8 mouse cellular contexts compared by ENCODE assay signal in genomic region chr7:105527306-105527937, GRCm38 (mm10). TPM values are rescaled to one million over a fixed set of nuclear protein-coding genes. Genes with fewer than 3 reads are reported as not detected.
DNase-seq lines count a peak whose midpoint lies in the region; ATAC-seq and TF ChIP-seq lines count a peak whose summit lies in the region.

No protein-coding gene starts in this region.

- POLR2A ChIA-PET in Patski (lab: Charles Lee): no interaction called here

- H3K27ac ChIP-seq in embryonic facial prominence, embryonic 14.5 days (replicated peaks; ENCODE audit: low read depth, low read length): no peak overlapping the region
- no peak overlapping the region for H3K27ac ChIP-seq in lung, postnatal 0 days (ENCODE audit: low read length)
- H3K27ac ChIP-seq in stomach, postnatal 0 days (replicated peaks): no peak overlapping the region

- H3K4me2 ChIP-seq in embryonic facial prominence, embryonic 14.5 days (ENCODE audit: low read depth, low read length): no peak overlapping the region
- no peak overlapping the region for H3K4me2 ChIP-seq in lung, postnatal 0 days (replicated peaks; ENCODE audit: low read depth, low read length)
- H3K4me2 ChIP-seq in stomach, postnatal 0 days (replicated peaks; ENCODE audit: low read depth): no peak overlapping the region

- CTCF ChIA-PET in Patski (lab: Charles Lee): interaction anchor here (0.5 to 3.2 kb wide), 15 partner anchors 9 to 485 kb away, joined by 3 to 15 read pairs (median 5); partner anchors contain the start of gene Fam160a2

- peak; percentile 90 for ATAC-seq in Patski
- ATAC-seq in embryonic facial prominence, embryonic 14.5 days (ENCODE audit: low read depth): 0 out of 2 replicates have a peak, but pooled peaks have one; percentile 60
- ATAC-seq in lung, postnatal 0 days: peak; percentile 62
- no peak for ATAC-seq in stomach, postnatal 0 days (ENCODE audit: low FRiP score, low TSS enrichment)

- no peaks in the 10 kb centered on the region for H3K36me3 ChIP-seq in embryonic facial prominence, embryonic 14.5 days (ENCODE audit: control insufficient read depth, insufficient read depth, low read length)
- no peaks in the 10 kb centered on the region for H3K36me3 ChIP-seq in lung, postnatal 0 days (ENCODE audit: insufficient read depth, low read length)
- H3K36me3 ChIP-seq in stomach, postnatal 0 days (ENCODE audit: control insufficient read depth, insufficient read depth, low read length): no peaks in the 10 kb centered on the region

- no peak overlapping the region for H3K9ac ChIP-seq in embryonic facial prominence, embryonic 14.5 days (ENCODE audit: low read depth, low read length)
- H3K9ac ChIP-seq in lung, postnatal 0 days (replicated peaks; ENCODE audit: low read depth): no peak overlapping the region
- no peak overlapping the region for H3K9ac ChIP-seq in stomach, postnatal 0 days (ENCODE audit: low read length)

- DNase-seq in left cerebral cortex, adult 18-20 months (ENCODE audit: low spot score in 2 of 2): peak; percentile 42 to 56
- DNase-seq in left cerebral cortex, adult 11 months (ENCODE audit: low spot score): no peak
- no peak for DNase-seq in Patski (ENCODE audit: low read depth, low spot score)
- DNase-seq in embryonic facial prominence, embryonic 14.5 days (ENCODE audit: low spot score): peak; percentile 48
- peak; percentile 56 for DNase-seq in kidney, adult 18-20 months
- peak; percentile 60 for DNase-seq in lung, postnatal 0 days (ENCODE audit: low spot score)
- peak; percentile 20 for DNase-seq in stomach, postnatal 0 days (ENCODE audit: low spot score)
- DNase-seq in frontal cortex, postnatal 10 days (ENCODE audit: low spot score in 2 of 2): no peak

- H3K4me1 ChIP-seq in embryonic facial prominence, embryonic 14.5 days (ENCODE audit: control insufficient read depth, insufficient read depth, low read length): no peaks in the 10 kb centered on the region
- H3K4me1 ChIP-seq in lung, postnatal 0 days (ENCODE audit: insufficient read depth, low read depth, low read length): no peaks in the 10 kb centered on the region
- no peaks in the 10 kb centered on the region for H3K4me1 ChIP-seq in stomach, postnatal 0 days (replicated peaks; ENCODE audit: control insufficient read depth, insufficient read depth)

- no peak overlapping the region for H3K4me3 ChIP-seq in embryonic facial prominence, embryonic 14.5 days (ENCODE audit: low read depth, low read length)
- H3K4me3 ChIP-seq in lung, postnatal 0 days (ENCODE audit: low read depth, low read length): no peak overlapping the region
- H3K4me3 ChIP-seq in stomach, postnatal 0 days (ENCODE audit: low read depth, low read length): no peak overlapping the region

- 59% methylated on average over 1 of the region's 1 CpGs for WGBS in embryonic facial prominence, embryonic 14.5 days
- WGBS in lung, postnatal 0 days: 60% methylated on average over 1 of the region's 1 CpGs
- 42% methylated on average over 1 of the region's 1 CpGs for WGBS in stomach, postnatal 0 days

- no peaks in the 10 kb centered on the region for H3K27me3 ChIP-seq in Patski
- H3K27me3 ChIP-seq in embryonic facial prominence, embryonic 14.5 days (replicated peaks; ENCODE audit: control insufficient read depth, insufficient read depth, low read length): no peaks in the 10 kb centered on the region
- no peaks in the 10 kb centered on the region for H3K27me3 ChIP-seq in lung, postnatal 0 days (replicated peaks; ENCODE audit: insufficient read depth, low read length)
- no peaks in the 10 kb centered on the region for H3K27me3 ChIP-seq in stomach, postnatal 0 days (ENCODE audit: control insufficient read depth, insufficient read depth, low read length)

- in situ Hi-C loops in Patski (cut with MboI; ENCODE audit: low pct_unique_long_range_greater_than_20kb): no loop called here

- H3K9me3 ChIP-seq in embryonic facial prominence, embryonic 14.5 days (ENCODE audit: control insufficient read depth, low read length): no peaks in the 10 kb centered on the region
- H3K9me3 ChIP-seq in lung, postnatal 0 days (ENCODE audit: low read length): no peaks in the 10 kb centered on the region
- H3K9me3 ChIP-seq in stomach, postnatal 0 days (ENCODE audit: control insufficient read depth, low read length): no peaks in the 10 kb centered on the region

- no peak for TF ChIP-seq EP300 in lung, postnatal 0 days (IDR thresholded peaks at IDR 0.05)
- TF ChIP-seq EP300 in stomach, postnatal 0 days (optimal IDR thresholded peaks at IDR 0.05): no peak

- TF ChIP-seq CTCF in Patski (IDR thresholded peaks at IDR 0.05): peak; percentile 73
- TF ChIP-seq CTCF in lung, postnatal 0 days (IDR thresholded peaks at IDR 0.05): peak; percentile 80
- peak; percentile 86 for TF ChIP-seq CTCF in stomach, postnatal 0 days (IDR thresholded peaks at IDR 0.05; ENCODE audit: low read depth)

RNA-seq across cellular contexts. Expression of gene Smpd1, which starts 26.7 kb away (rescaled TPM):
- 100 to 1,000 TPM in 1 of 2 experiments, 10 to 100 TPM in 1; 99.9 to 111 TPM for total RNA-seq in left cerebral cortex, adult 18-20 months (2021)
- 103 TPM for polyA plus RNA-seq in Patski (2021)
- 51.8 and 54.6 TPM in 2 replicates for polyA plus RNA-seq in embryonic facial prominence, embryonic 14.5 days (2014; fragmentation: Nextera tagmentation; extraction: Ambion mirVana)
- polyA plus RNA-seq in lung, postnatal 0 days (2015; fragmentation: Nextera tagmentation; extraction: Ambion mirVana): 57.1 and 57.5 TPM in 2 replicates
- polyA plus RNA-seq in stomach, postnatal 0 days (2015; fragmentation: Nextera tagmentation; extraction: Ambion mirVana): 79.7 and 91.0 TPM in 2 replicates

RNA-seq across cellular contexts. Expression of gene Cavin3, which starts 45.3 kb away (rescaled TPM):
- total RNA-seq in left cerebral cortex, adult 18-20 months (2021): 10 to 100 TPM; 17.9 to 19.8 TPM
- polyA plus RNA-seq in Patski (2021): 7.6 TPM
- polyA plus RNA-seq in embryonic facial prominence, embryonic 14.5 days (2014; fragmentation: Nextera tagmentation; extraction: Ambion mirVana): 120 and 137 TPM in 2 replicates
- polyA plus RNA-seq in lung, postnatal 0 days (2015; fragmentation: Nextera tagmentation; extraction: Ambion mirVana): 162 and 168 TPM in 2 replicates
- 163 and 184 TPM in 2 replicates for polyA plus RNA-seq in stomach, postnatal 0 days (2015; fragmentation: Nextera tagmentation; extraction: Ambion mirVana)

RNA-seq across cellular contexts. Expression of gene Apbb1, which starts 54.0 kb away (rescaled TPM):
- 100 to 1,000 TPM; 469 to 485 TPM for total RNA-seq in left cerebral cortex, adult 18-20 months (2021)
- polyA plus RNA-seq in Patski (2021): 44.0 TPM
- 45.6 and 48.2 TPM in 2 replicates for polyA plus RNA-seq in embryonic facial prominence, embryonic 14.5 days (2014; fragmentation: Nextera tagmentation; extraction: Ambion mirVana)
- 71.2 and 77.6 TPM in 2 replicates for polyA plus RNA-seq in lung, postnatal 0 days (2015; fragmentation: Nextera tagmentation; extraction: Ambion mirVana)
- 16.6 and 18.5 TPM in 2 replicates for polyA plus RNA-seq in stomach, postnatal 0 days (2015; fragmentation: Nextera tagmentation; extraction: Ambion mirVana)

Comparison
In these comparisons a context has a peak if more than half of its experiments do, and no peak if none do; other contexts are left out.
1. DNase-seq: peak in left cerebral cortex, adult 18-20 months (2 of 2), embryonic facial prominence, embryonic 14.5 days (single experiment), kidney, adult 18-20 months (single experiment), lung, postnatal 0 days (single experiment) and stomach, postnatal 0 days (single experiment); none in left cerebral cortex, adult 11 months (single experiment), Patski (single experiment) and frontal cortex, postnatal 10 days (0 of 2).
2. RNA of gene Cavin3, which starts 45.3 kb away (polyA plus RNA-seq): 163 to 184 TPM in stomach, postnatal 0 days, 162 to 168 TPM in lung, postnatal 0 days and 120 to 137 TPM in embryonic facial prominence, embryonic 14.5 days; 7.6 TPM in Patski (single experiment); every median in the first group is over 10 times any median in the second.
3. Peak in every context shown above with its lines, with median percentiles within 50 percentile points of each other: CTCF ChIP-seq.